Mouse (Mus musculus) 416B (cell line): ENCODE measurements around the gene Pnmt.

Experiments
- DNase-seq: peaks from one replicate; pipeline ENCODE4 v3.0.0; 2011; ENCODE audit warnings: low read depth

Gene Pnmt

DNA sequence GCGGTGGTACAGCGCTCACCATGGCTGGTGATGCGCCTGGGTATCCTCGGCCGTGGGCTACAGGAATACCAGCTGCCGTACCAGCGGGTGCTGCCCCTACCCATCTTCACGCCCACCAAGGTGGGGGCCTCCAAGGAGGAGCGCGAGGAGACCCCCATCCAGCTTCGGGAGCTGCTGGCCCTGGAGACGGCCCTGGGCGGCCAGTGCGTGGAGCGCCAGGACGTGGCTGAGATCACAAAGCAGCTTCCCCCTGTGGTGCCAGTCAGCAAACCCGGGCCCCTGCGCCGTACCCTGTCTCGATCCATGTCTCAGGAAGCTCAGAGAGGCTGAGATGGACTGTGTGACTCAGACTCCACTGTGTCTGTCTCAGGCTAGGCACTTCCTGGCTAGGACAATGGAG, 2.0 kb upstream of the Pnmt start:
- no peak for DNase-seq

DNA sequence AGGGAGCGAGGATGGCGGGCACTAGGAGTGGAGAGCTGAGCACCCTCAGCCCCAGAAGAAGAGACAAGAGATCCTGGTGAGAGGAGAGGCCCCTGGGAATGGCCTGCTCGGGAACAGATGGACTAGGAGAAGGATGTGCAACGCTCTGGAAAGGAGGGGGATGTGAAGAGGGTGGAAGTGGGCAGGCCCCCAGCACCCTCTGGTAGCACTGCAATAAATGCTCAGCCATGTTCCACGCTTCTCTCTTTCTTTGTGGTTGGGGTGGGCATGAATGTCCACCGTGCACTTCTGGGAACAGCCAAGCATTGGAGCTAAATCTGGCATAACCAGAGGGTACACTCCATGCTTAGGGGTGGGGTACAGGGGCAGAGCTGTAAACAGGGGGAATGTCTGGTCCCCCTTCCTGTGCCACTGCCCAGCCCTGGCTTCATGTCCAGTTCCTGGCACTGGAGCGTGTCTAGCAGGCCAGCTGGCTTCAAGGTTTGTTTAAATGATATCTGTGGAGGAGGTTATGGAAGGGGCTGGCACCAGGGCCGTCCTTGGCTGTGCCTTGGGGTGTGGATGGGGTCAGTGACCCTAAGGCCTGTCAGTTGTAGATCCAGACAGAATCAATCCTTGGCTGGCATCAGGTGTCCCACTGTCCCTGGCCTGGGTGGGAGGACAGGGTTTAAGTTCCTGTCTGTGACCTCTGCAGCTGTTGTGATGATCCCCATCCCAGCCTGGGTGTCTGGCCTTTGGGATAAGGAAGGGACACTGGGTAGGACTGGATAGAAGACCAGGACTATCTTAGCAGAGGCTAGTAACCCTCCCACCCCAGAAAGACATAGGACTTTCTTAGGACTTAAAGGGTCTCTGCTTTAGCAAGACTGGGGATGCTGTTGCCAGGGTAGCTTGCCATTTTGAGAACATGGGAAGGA, 1.3 kb upstream of the Pnmt start:
- no peak for DNase-seq

DNA sequence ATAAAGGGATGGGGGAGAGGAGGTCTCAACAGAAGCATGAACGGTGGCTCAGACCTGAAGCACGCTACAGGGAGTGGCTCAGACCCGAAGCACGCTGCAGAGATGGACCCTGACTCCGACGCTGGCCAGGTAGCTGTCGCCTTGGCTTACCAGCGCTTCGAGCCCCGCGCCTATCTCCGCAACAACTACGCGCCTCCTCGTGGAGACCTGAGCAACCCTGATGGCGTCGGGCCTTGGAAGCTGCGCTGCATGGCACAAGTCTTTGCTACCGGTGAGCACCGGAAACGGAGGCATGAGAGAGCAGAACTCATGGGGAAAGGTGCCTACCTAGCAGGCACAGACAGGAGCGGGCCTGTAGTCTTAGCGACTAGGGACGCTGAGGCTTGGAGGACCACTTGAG, 346 bp downstream of the Pnmt start:
- no peak for DNase-seq

DNA sequence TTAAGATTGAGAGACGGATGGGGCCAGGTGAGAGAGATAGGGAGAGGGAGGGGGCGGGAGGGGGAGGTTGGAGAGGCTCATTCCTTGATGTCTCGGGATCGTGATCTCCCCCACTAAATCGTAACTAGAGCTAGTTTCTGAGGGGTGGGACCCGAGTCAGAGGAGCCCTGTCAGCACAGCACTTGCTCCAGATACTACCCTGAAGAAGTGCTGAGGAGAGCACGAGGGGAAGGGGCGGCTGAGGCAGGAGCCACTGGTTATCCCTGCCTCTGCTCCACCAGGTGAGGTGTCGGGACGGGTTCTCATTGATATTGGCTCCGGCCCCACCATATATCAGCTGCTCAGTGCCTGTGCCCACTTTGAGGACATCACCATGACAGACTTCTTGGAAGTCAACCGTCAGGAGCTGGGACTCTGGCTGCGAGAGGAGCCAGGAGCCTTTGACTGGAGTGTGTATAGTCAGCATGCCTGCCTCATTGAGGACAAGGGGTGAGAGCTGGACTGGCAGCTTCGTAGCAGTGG, 867 bp downstream of the Pnmt start:
- no peak for DNase-seq

DNA sequence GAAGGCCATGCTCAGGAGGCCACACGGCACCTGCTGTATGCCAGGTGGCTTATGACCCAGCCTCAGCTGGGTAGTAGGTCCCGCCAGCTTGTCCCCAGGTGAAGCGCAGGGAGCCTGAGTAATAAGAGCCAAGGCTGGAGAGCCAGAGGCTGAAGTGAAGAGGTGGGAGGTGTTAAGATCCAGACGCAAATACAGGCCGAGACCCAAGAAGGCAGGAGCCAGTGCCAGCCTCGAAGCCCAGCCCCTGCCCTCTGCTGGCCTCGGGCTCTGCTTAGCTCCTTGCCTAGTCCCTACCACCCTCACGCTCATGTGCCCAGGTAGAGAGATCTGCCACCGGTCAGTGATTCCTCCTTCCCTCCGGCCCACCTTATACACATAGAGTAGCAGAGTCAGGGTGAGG, 2.0 kb downstream of the Pnmt start:
- DNase-seq, result no peak

DNA sequence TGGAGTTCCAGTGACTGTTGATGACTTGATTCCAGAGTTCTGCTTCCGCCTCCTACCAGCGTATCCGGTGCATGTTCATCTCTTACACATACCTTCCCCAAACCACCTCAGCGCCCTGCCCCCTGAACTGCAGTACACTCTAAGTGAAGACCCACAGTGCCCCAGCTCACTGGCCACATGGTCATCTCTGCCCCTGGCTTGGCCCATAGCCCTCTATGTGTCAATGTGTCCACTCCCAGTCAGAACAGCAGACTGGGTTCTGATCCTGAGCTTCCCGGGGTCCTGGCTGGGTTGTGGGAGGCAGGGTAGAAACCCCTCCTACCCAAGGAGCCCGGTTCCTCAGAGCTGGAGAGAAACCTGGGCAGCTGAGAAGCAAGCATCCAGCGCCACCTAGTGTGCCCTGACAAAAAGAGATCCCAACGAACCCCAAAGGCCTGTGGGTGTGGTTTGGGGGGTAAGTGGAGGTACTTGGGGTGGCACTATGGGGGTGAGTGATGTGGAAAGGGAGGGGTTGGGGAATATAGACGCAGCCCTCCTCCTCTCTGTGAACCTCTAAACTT, 3.1 kb downstream of the Pnmt start:
- DNase-seq, result peak; percentile 61

DNA sequence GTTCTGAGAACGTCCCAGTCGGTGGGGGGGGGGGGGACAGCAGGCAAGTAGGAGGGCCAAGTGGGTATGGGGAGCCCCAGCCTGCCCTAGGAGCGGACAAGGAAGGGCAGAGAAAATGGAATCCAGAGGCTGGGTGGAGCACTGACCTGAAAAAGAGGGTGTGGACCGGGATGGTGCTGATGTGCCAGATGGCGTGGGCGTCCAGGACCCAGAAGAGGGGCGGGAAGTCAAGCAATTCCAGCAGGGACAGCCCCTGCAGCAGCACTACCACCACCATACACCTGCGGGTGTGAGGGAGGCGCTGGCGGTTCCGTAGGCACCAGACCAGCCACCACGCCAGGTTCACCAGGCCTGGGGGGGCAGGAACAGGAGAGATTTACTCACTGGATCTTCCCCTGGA, 3.9 kb downstream of the Pnmt start:
- no peak for DNase-seq

DNA sequence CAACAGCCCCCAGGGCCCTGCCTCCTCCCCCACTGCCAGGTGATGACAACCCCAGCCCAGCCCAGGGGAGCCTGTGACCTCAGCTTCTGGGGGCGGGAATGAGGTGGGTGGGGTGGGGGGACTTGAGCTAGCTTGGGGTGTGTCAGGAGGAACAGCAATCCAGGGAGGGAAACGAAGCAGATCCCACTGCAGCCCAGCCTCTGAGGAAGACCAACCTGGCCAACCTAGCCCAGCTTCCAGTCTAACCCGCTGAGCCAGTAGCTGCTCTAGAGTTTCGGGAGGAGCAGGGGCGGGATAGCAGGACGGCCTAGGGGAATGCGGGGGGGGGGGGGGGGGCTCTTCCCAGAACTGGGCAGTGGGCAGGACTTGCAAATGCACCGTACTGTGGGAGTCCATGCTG, 5.8 kb downstream of the Pnmt start:
- no peak for DNase-seq

DNA sequence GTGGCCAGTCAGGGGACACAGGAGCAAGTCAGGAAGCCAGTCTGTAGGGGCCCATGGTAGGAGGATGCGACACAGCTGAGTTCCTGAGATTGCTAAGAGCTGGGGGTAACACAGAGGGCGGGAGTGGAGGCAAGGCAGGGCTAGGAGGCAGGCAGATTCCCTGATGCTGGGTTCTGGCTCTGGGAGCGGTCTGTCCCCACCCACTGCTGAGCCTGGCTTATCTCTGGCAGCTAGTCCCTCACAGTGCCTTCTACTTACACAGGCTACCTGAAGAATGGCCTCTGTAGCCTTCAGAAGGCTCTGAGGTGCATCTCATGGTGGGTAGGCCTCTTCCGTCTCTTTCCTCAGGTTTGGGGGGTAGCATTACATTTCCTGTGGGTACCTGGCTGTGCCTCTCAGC, 6.4 kb downstream of the Pnmt start:
- no peak for DNase-seq

DNA sequence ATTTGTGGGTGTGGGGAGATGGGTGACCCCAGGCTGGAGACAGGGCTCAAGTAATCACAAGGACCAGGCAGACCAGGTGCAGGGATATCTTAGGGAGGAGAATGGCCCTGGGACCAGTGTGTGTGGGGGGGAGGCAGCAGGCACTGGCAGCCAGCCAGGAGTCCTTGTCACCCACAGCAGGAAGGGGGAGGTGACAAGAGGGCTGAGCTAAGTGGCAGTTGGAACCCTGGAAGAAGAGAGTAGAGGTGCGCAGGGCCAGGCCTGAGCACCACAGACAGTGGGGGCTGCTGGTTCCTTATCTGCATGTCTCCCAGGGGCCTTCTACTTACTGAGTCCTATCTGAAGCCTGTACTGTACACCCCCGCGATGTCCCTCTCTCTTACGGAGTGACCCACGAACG, 7.1 kb downstream of the Pnmt start:
- DNase-seq, result peak; percentile 90

DNA sequence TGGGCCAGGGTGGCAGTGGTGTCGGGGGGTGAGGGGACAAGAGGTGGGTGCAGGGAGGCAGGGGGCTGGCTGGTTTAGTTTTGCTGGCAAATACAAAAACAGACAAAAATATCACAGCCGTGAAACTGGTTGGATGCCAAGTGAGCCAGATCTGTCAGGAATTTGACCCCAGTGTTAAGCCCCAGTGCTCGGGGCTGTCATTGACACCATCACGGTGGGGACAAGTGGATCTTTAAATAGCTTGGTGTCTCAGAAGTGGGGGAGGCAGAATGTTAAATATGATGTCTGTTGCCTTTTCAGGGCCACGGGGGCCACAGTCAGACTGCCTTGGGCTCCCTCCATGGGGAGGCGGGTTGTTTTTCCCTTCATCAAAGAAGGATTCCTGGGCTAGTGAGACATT, 8.1 kb downstream of the Pnmt start:
- DNase-seq, result no peak

DNA sequence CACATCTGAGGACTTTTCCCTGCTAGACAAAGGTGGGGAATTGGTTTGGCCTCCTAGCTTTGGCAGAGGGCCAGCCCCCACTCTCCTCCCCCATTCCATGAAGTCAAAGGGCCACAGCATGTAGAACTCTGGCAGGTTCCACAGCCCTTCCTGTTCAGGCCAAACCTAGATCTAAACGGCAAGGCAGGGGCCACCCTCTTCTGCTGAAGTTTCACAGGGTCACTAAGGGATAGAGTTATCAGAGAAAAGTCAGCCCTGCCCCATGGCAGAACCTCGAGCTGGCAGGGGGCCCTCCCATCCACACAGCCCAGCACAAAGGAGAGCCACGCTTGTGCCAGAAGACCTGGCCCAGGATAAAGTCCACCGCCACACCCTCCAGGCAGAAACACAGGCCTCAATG, 8.8 kb downstream of the Pnmt start:
- no peak for DNase-seq

DNA sequence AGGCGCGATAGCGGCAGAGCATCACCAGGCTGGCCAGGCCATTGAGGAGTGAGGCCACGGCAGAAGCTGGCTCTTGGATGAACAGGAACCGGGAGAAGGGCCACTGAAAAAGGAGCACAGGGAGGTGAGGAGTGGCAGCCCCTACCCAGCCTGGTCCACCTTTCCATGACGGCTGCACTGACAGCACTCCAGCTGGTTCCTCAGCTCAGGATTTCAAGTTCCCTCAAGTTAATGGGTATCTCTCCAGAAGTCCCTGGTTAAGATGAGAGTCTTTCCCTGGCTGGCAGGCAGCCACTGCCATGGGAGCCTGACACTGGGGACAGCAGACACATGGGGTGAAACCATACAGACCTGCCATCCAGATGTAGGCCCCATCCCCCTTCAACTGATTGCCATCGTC, 11.7 kb downstream of the Pnmt start:
- no peak for DNase-seq

DNA sequence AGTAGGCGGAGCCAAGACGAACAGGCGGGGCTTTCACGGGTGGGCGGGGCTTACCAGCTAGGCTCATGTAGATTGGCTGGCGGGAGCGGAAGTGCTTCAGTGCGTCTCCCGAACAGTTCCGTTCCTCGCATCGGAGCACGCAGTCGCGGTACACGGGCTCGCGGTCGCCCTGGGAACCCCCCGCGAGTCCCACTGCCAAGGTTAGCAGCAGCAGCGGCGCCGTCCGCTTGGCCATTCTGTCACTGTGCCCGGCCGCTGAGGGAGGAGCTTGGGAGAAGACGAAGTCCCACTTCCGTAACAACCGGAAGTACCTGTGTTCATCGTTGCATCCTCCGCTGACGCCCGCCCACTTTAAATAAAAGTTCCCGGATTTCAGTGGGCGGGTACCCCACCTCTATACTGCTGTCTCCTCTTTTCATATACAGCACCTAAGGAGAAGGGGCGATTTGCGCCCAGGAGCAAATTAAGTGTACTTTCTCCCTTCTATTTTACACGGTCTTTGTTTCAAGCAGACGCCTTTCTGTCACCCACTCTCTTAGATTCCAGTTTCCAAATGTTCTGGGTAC, 14.0 kb downstream of the Pnmt start, which contains the start of gene Pgap3:
Gene Pgap3 (minus strand): TSS at position 330 of the 566 bp plus-strand sequence.
- DNase-seq, result peak; percentile 96

DNA sequence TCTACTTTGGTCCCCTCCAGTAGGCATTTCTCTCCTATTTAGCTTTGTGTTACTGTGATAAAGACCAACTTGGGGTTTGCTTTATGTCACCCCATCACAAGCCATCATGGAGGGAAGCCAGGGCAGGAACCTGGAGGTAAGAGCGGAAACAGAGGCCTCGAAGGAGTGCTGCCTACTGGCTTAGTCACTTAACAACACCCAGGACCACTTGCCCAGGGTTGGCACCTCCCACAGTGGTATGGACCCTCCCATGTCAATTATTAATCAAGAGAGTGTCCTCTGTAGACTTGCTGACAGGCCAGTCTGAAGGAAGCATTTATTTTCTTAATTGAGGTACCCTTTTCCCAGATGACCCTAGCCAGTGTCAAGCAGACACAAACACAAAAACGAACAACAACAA, 14.6 kb downstream of the Pnmt start:
- DNase-seq, result no peak

DNA sequence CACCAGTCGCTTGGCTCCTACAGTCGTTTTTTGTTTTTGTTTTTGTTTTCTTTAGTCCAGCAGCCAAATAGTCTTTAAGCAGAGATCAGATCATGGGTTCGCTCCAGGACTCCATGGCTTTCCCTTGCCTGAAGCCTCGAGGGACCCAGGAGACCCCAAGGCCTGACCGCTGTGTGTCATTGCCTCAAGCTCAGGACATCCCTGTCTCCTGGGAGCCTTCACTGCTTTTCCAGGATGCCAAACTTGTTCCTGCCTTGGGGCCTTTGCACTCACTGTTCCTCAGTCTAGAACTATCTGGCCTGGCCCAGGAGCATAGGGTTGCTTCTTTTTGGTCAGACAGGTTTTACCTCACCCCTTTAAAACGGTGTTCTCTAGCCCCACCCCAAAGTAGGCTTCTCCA, 20.4 kb downstream of the Pnmt start:
- no peak for DNase-seq

DNA sequence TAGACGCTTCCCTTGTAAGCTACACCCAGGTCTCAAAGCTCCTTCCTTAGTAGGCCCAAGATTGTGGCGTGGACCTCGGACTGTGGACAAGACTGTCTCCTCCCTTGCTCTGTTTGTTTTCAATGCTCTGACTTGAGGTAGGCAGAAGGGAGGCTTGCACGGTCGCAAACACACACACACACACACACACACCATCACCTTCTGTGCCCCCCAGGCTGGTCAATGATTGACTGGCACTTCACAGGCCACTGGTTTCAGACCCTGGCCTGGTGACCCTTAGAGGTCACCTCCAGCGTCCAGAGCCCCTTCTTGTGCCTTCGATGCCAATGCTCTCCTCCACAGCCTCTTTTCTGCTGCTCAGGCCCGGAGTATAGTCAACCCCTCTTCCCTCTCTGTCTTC, 22.6 kb downstream of the Pnmt start:
- DNase-seq, result no peak

DNA sequence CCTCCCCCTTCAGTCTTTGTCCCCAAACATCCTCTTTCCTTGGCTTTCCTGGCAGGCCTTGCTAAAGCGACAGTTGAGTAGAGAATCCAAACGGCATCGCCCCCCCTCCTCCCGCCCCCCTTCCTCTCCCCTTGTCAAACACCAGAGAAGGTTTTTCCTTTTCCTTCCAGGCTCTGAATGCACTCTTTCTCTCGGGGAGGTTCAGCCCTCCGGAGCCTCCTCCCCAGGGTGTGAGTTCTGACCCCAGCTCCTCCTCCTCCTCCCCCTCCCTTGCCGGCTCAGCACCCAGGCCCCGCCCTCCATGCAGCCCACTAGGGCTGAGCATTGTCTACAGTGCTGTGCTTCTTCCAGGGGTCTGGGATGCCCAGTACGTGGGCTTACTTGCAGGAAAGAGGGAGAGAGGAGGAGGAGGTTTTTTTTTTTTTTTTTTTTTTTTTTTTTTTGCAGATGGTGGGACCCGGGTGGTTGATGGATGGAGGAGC, 23.1 kb downstream of the Pnmt start:
- no peak for DNase-seq

DNA sequence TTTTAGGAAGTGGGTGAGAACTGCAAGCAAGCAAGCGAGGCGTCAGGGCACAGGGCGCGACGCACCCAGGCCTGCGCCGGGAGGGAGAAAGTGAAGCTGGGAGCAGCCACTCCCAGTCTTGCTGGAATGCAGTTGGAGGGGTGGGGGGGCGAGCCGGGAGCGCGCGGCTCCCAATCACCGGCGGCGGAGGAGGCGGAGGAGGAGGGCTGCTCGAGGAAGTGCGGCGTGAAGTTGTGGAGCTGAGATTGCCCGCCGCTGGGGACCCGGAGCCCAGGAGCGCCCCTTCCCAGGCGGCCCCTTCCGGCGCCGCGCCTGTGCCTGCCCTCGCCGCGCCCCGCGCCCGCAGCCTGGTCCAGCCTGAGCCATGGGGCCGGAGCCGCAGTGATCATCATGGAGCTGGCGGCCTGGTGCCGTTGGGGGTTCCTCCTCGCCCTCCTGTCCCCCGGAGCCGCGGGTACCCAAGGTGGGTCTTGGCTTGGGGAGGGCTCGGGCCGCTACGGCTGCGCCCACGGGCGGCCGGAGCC, 26.1 kb downstream of the Pnmt start, which contains the start of gene Erbb2:
Gene Erbb2 (plus strand): TSS at position 198 of the 524 bp plus-strand sequence.
- DNase-seq, result no peak

DNA sequence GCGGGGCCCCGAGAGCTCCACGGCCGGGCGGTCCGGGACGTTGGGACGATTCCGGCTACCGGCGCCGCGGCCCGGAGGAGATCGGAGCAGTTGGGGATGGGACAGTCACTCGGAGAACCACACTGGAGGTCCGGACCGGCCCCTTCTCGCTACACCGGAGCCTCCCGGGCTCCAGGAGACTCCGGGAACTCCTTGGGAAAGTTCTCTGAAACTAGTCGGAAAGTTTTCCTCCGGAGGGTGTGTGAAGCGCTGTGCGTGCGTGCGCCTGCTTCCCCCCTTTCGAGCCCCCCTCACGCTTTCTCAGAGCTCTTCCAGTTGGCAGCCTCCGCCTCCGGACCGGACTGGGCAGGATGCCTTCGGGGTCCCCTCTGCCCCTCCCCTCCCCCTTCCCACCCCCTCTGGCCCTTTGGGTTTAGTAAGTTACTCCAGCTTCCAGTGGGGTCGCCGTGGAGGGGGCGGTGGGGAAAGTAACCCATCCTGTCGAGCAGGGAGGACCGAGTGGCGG, 26.6 kb downstream of the Pnmt start:
- no peak for DNase-seq

DNA sequence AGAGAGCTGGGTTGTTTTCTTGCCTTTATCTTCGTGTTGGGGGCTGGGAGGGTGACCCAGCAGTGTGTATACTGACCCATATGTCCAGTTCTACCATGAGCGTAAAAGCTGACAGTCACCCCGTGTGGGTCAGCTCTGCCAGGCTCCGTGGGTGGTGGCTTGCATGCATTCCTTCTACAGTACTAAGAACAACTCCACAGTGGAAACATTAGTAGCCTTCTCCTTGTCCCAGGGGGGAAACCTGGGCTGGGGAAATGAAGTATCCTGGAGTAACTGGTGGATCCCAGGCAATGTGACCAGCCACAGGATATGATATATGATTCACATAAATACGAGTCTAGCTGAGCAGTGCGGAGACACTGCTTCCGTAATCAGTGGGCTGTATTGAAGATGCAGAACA, 27.5 kb downstream of the Pnmt start:
- no peak for DNase-seq

DNA sequence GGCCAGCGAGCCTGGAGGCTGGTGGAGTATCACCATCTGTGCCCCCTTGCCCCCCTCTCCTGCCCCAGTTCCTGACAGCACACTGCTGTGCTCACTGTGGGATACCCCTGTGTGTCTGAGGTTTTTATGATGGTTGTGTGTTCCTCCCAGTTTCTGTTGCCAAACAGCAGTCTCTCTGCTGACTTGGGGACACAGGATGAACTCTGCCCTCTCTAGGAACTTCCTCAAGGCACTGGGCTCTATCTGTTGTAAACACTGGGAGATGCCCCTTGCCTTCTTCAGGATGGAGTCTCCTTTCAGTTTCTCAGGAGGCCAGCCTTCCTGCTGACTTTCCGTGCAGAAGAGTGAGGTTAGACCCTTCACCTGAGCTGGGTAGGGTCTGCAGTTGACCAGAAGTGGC, 27.9 kb downstream of the Pnmt start:
- no peak for DNase-seq

DNA sequence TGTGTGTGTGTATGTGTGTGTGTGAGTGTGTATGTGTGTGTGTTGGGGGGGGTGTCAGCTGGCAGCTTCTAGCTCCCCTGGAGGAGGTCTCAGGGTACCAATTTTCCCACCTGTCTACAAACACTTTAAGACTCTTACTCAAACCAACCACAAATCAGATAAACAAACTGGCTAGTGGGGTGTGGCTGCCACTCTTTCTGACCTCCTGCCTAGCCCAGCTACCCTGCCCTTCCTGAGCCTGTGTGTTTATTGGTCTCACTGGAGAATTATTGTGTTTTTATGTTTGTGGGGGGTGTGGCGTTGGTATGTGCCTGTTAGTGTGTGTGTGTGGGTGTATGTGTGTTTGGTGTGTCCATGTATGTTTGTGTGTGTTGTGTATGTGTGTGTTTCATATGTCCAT, 30.8 kb downstream of the Pnmt start:
- DNase-seq, result no peak
